In the genomic region with DNA sequence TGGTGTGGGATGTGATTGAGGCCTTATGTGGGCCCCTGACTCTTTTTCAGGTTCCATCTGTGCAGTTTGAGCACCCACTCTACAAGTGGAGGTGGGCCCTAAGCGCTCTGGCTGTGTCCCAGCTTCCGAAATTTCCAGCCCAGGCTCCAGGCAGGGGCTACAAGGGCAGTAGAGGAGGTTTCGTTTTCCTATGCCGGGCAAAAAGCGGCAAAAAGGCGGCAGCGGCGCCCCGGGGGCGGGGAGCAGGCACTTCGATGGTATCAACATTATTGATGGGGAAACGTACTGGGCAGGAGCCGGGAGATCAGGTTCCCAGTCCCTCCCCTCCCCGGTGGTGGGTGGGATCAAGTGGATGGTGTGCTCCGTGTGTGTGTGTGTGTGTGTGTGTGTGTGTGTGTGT, we compare ENCODE assay signal across 8 mouse cellular contexts. TPM values are rescaled to one million over a fixed set of nuclear protein-coding genes. Genes with fewer than 3 reads are reported as not detected.
DNase-seq lines count a peak whose midpoint lies in the region; ATAC-seq lines count a peak whose summit lies in the region.

No protein-coding gene starts in this region.

- peak overlapping the region; percentile 29 for H3K4me3 ChIP-seq in lung, embryonic 16.5 days (ENCODE audit: low read length)
- H3K4me3 ChIP-seq in forebrain, embryonic 13.5 days: peak overlapping the region; percentile 71
- peak overlapping the region; percentile 86 for H3K4me3 ChIP-seq in kidney, embryonic 16.5 days (ENCODE audit: low read length)
- H3K4me3 ChIP-seq in midbrain, embryonic 15.5 days: no peak overlapping the region

- ATAC-seq in lung, embryonic 16.5 days (ENCODE audit: low read depth): no peak
- ATAC-seq in forebrain, embryonic 13.5 days: no peak
- ATAC-seq in kidney, embryonic 16.5 days (ENCODE audit: low FRiP score, low TSS enrichment): peak; percentile 12; the same call in 1 of the 2 replicates
- ATAC-seq in midbrain, embryonic 15.5 days (replicated peaks): no peak

- H3K36me3 ChIP-seq in lung, embryonic 16.5 days (ENCODE audit: control insufficient read depth, insufficient read depth, low read length): no peaks in the 10 kb centered on the region
- no peaks in the 10 kb centered on the region for H3K36me3 ChIP-seq in forebrain, embryonic 13.5 days (ENCODE audit: poor library complexity, severe bottlenecking)
- no peaks in the 10 kb centered on the region for H3K36me3 ChIP-seq in kidney, embryonic 16.5 days (ENCODE audit: insufficient read depth, low read length)
- no peaks in the 10 kb centered on the region for H3K36me3 ChIP-seq in midbrain, embryonic 15.5 days (replicated peaks)

- H3K4me1 ChIP-seq in lung, embryonic 16.5 days (replicated peaks; ENCODE audit: control insufficient read depth, insufficient read depth, low read length): peaks cover 15% of the 10 kb centered on the region
- H3K4me1 ChIP-seq in forebrain, embryonic 13.5 days: peaks cover 52% of the 10 kb centered on the region
- H3K4me1 ChIP-seq in kidney, embryonic 16.5 days (ENCODE audit: insufficient read depth, low read length): peaks cover 32% of the 10 kb centered on the region
- H3K4me1 ChIP-seq in midbrain, embryonic 15.5 days: peaks cover 45% of the 10 kb centered on the region

- DNase-seq in lung, postnatal 25 days (ENCODE audit: low spot score): no peak
- DNase-seq in thymus, postnatal 4 days: no peak
- DNase-seq in cerebellum, postnatal 36 days: no peak
- no peak for DNase-seq in urinary bladder, postnatal 25 days (ENCODE audit: low spot score)

- H3K4me2 ChIP-seq in lung, embryonic 16.5 days (ENCODE audit: low read depth, low read length): 0 out of 2 replicates have a peak overlapping the region, but pooled peaks have one; percentile 7
- H3K4me2 ChIP-seq in forebrain, embryonic 13.5 days: peak overlapping the region; percentile 73
- peak overlapping the region; percentile 68 for H3K4me2 ChIP-seq in kidney, embryonic 16.5 days (replicated peaks; ENCODE audit: low read depth, low read length)
- H3K4me2 ChIP-seq in midbrain, embryonic 15.5 days: peak overlapping the region; percentile 75

- 1% methylated on average over 14 of the region's 15 CpGs for WGBS in lung, embryonic 16.5 days
- 2% methylated on average over 13 of the region's 15 CpGs for WGBS in forebrain, embryonic 13.5 days
- 1% methylated on average over 14 of the region's 15 CpGs for WGBS in kidney, embryonic 16.5 days
- WGBS in midbrain, embryonic 15.5 days: 7% methylated on average over 13 of the region's 15 CpGs

- peaks cover 93% of the 10 kb centered on the region for H3K27me3 ChIP-seq in lung, embryonic 16.5 days (ENCODE audit: control insufficient read depth, insufficient read depth, low read depth, low read length)
- H3K27me3 ChIP-seq in forebrain, embryonic 13.5 days: peaks cover 25% of the 10 kb centered on the region
- H3K27me3 ChIP-seq in kidney, embryonic 16.5 days (ENCODE audit: insufficient read depth, low read length): peaks cover 24% of the 10 kb centered on the region
- H3K27me3 ChIP-seq in midbrain, embryonic 15.5 days (replicated peaks): peaks cover 43% of the 10 kb centered on the region

- H3K27ac ChIP-seq in lung, embryonic 16.5 days (ENCODE audit: low read length): no peak overlapping the region
- peak overlapping the region; percentile 97 for H3K27ac ChIP-seq in forebrain, embryonic 13.5 days
- H3K27ac ChIP-seq in kidney, embryonic 16.5 days (ENCODE audit: low read length): peak overlapping the region; percentile 100
- no peak overlapping the region for H3K27ac ChIP-seq in midbrain, embryonic 15.5 days

- H3K9ac ChIP-seq in lung, embryonic 16.5 days (ENCODE audit: low read length): no peak overlapping the region
- peak overlapping the region; percentile 98 for H3K9ac ChIP-seq in forebrain, embryonic 13.5 days
- peak overlapping the region; percentile 99 for H3K9ac ChIP-seq in kidney, embryonic 16.5 days (replicated peaks; ENCODE audit: low read length)
- no peak overlapping the region for H3K9ac ChIP-seq in midbrain, embryonic 15.5 days

- no peaks in the 10 kb centered on the region for H3K9me3 ChIP-seq in lung, embryonic 16.5 days (ENCODE audit: control insufficient read depth, low read length)
- H3K9me3 ChIP-seq in forebrain, embryonic 13.5 days (replicated peaks): no peaks in the 10 kb centered on the region
- no peaks in the 10 kb centered on the region for H3K9me3 ChIP-seq in kidney, embryonic 16.5 days (ENCODE audit: low read length)
- H3K9me3 ChIP-seq in midbrain, embryonic 15.5 days: no peaks in the 10 kb centered on the region

RNA-seq across cellular contexts. Expression of a gene that starts 2.3 kb away (rescaled TPM):
- polyA plus RNA-seq in lung, embryonic 16.5 days (2015; fragmentation: Nextera tagmentation; extraction: Ambion mirVana): 0.03 and 0.11 TPM in 2 replicates
- polyA plus RNA-seq in forebrain, embryonic 13.5 days (2015; fragmentation: Nextera tagmentation; extraction: Ambion mirVana): 26.2 and 27.4 TPM in 2 replicates
- polyA plus RNA-seq in kidney, embryonic 16.5 days (2015; fragmentation: Nextera tagmentation; extraction: Ambion mirVana): 38.7 and 44.4 TPM in 2 replicates
- polyA plus RNA-seq in midbrain, embryonic 15.5 days (2015; fragmentation: Nextera tagmentation; extraction: Ambion mirVana): 6.6 and 6.8 TPM in 2 replicates

Comparison
In these comparisons a context has a peak if more than half of its experiments do, and no peak if none do; other contexts are left out.
1. H3K27ac ChIP-seq: peak in forebrain, embryonic 13.5 days (single experiment) and kidney, embryonic 16.5 days (single experiment); none in lung, embryonic 16.5 days (single experiment) and midbrain, embryonic 15.5 days (single experiment).
2. H3K4me2 ChIP-seq: peak in every context shown above with its lines; median percentile 75 in midbrain, embryonic 15.5 days; 73 in forebrain, embryonic 13.5 days; 68 in kidney, embryonic 16.5 days; 7 in lung, embryonic 16.5 days.
3. H3K9ac ChIP-seq: peak in forebrain, embryonic 13.5 days (single experiment) and kidney, embryonic 16.5 days (single experiment); none in lung, embryonic 16.5 days (single experiment) and midbrain, embryonic 15.5 days (single experiment).